Mouse (Mus musculus) hindlimb bud, embryonic 11.5 days (tissue): ENCODE results near the gene Arap1.
A peak's percentile ranks its signal among the peaks of the same experiment; 100 is the strongest.

Source experiments
- DNase-seq: peaks from one replicate; pipeline ENCODE4 v3.0.0-alpha.2; 2012; ENCODE audit warnings: low read depth, low spot score; ENCODE audit errors: extremely low spot score

Arap1 gene

DNA sequence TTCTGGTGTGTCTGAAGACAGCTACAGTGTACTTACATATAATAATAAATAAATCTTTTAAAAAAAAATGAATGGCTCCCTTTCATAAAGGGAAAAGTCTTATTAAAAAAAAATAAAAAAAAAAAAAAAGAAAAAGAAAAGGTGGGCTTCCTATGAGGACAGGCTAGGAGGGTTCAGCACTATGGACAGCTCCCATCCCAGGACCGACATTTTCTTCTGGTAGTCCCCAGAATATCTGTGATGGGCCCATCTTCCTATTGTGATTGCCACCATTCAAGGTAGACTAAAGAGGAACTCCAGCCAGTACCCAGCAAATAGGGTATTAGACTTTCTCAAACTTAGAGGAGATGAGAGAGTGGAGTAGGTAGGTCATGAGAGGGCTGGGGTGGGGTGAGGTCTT, 90.0 kb downstream of the Arap1 start:
- DNase-seq = no peak

- DNase-seq = no peak
Observed at GRCm38 (mm10) chr7:101443093-101443492, 95.2 kb downstream of the Arap1 start.

GRCm38 (mm10) chr7:101444211-101444610, 96.3 kb downstream of the Arap1 start:
- no peak for DNase-seq

GRCm38 (mm10) chr7:101449855-101450254, 102.0 kb downstream of the Arap1 start:
- no peak for DNase-seq

DNA sequence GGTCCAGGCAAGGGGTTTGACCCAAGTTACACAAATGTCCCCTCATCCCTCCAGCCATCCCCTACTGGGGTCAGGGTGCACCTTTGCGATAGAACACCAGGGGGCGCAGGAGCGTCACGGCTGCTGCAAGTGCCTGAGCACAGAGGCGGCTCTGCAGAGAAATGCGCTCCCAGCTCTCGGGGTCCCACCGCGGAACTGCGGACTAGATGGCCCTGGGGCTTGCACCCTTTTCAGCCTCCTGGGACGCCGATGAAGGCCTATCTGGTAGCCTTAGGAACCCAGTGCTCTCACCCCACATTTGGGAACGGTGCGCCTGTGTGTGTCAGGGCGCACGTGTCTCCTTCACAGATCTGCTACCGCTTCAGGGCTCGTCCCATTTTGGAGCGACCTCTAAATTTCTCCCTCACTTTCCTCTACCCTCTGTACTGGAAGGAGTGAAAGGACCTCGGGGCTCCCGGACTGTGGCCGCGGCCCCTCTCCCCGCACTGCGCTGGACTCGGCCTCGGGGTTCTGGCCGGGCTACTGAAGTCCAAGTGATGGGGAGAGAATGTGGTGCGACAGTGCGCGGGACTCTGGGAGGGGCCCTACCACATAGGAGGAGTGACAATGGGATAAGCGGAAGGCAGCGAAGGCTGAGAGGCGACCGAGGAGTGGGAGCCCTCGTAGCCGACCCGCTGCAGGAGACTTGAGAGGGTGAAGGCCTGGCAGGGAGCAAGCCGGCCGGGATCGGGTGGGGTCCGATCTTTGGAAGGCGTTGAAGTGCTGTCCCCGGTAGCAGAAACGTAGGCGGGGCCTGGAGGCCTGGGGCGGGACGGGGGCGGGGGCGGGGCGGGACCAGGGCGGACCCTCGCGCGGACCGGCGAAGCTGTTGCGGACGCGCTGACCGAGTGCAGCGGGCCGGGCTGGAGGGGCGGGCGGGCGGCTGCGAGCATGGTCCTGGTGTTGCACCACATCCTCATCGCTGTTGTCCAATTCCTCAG, 102.8 kb downstream of the Arap1 start:
- peak; percentile 50 for DNase-seq

- no peak for DNase-seq
Observed at GRCm38 (mm10) chr7:101452669-101453068, 104.8 kb downstream of the Arap1 start.

- no peak for DNase-seq
Observed at GRCm38 (mm10) chr7:101453296-101453695, 105.4 kb downstream of the Arap1 start.

DNA sequence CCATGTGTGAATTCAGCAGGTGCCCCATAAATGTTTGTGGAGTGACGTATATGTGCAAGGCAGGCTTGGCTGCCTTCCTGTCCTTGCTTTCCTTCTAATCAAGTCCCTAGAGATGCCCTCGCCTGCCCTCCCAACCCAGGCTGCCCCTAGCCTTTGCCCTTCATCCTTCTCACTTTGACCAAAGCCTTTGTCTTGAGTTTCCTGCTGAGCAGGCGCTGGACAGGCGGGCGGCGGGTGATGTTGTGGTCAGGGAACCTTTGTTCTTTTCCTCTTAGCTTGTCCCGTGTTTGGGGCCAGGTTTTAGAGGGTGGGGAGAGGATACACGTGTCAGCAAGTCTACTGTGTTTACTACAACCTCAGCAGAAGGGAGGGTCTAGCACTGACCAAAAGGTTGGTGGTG, 105.9 kb downstream of the Arap1 start:
- no peak for DNase-seq

- no peak for DNase-seq
Observed at GRCm38 (mm10) chr7:101454479-101454878, 106.6 kb downstream of the Arap1 start.

DNA sequence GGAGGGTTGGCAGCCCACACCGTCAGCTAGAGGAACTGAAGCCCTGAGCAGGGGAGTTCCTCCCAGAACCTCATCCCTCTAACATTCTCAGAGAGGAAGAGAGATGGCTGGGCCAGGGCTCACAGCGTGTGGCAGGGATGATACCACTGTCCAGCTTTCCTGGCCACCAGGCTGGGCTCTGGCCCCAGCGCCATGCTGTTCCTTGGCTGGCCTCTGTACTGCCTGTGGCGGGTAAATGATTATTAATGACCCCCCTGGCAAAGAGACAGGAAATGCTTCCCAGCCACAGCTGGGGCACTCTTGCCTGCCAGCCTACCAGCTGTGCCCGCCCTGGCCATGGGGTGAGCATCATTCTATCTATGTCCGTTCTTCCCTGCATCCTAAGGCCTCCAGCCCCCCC, 107.3 kb downstream of the Arap1 start:
- no peak for DNase-seq

DNA sequence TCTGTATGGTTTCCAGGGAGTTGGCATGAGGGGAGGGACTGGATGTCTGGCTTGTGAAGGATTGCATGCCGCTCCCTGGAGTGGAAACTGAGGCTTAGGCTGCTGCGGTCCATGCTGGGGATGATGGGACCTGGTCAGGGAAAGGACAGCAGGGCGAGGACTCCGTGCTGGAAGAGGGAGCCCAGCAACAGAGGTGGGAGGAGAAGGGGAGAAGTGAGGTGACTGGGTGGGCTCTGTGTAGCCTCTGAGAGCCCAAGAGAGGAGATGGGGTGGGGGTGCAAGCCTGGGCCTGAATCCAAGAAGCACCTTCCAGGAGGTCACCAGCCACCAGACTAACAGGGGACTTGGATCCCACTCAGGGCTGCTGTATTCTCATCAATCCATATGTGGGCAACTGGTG, 108.5 kb downstream of the Arap1 start:
- DNase-seq = no peak

GRCm38 (mm10) chr7:101456789-101457188, 108.9 kb downstream of the Arap1 start:
- no peak for DNase-seq

- DNase-seq = no peak
Observed at GRCm38 (mm10) chr7:101457283-101457682, 109.4 kb downstream of the Arap1 start.

DNA sequence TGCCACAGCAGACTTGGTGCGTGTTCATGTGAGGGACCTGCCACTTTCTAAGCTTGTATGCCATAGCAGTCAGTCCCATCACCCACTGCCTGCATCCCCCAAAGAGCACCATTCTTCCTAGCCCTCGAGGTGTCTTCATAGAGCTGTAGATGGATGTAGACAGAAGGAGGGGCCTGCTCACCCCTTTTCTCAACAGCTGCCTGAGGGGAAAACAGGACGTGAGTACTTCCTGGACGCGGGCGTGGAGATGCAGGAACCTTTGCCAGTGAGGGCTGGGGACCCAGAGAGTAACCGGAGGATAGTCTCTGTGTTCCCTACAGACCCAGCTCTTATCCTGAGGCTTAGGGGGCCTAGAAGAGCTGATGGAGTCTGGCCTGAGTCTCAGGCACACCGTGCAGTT, 109.9 kb downstream of the Arap1 start:
- DNase-seq = no peak

DNA sequence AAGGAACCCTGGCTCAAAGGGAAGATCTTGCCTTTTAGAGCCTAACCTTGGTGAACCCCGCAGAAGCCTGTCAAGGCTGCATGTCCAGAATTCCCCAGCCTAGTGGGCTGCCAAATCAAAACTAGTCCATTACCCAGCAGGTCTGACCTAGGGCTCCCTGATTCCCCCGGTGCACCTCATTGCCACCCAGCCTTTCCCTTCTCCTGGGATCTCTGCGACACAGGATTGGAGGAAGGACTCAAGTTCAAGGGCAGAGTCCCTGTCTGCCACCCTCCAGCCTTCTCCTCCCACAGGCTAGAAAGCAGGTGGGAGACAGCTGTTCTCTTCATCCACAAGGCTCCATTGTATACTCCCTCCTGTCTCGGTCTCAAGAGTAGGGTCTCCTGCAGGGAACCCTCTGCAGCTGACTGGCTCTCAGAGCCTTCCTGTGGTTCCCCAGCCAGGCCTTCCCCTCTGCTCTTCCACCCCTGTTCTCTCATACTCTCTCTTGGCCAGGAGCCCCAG, 110.5 kb downstream of the Arap1 start:
- no peak for DNase-seq

DNA sequence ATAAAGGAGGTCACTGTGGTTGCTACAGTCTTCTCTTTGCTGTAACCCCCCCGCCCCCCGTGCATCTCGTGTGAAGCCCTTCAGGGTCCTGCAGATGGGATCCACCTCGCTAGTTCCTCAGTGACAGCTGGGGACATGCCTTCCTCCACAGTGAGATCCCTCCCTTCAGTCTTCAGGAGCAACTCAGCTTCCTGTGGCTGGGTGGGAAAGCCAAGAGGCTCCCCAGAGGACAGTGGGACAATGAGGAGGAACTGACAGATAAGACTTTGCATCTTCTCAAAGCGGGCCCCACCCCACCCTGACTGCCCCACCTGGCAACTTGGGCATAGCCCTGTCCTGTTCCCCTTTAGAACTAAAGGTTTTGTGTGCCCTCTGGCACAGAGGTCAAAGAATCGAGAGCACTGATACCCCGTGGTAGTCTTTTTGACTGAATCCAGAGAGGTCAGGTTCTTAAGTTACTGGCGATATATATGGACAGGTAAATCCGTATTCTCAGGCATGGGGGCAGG, 111.5 kb downstream of the Arap1 start:
- DNase-seq = no peak

GRCm38 (mm10) chr7:101459923-101460607, 112.2 kb downstream of the Arap1 start:
- no peak for DNase-seq

- DNase-seq = no peak
Observed at GRCm38 (mm10) chr7:101460608-101460957, 112.7 kb downstream of the Arap1 start.

GRCm38 (mm10) chr7:101461571-101461970, 113.7 kb downstream of the Arap1 start:
- no peak for DNase-seq
